Mouse (Mus musculus): Measurements from ENCODE around the gene S1pr5.
A peak's percentile ranks its signal among the peaks of the same experiment; 100 is the strongest.

DNA sequence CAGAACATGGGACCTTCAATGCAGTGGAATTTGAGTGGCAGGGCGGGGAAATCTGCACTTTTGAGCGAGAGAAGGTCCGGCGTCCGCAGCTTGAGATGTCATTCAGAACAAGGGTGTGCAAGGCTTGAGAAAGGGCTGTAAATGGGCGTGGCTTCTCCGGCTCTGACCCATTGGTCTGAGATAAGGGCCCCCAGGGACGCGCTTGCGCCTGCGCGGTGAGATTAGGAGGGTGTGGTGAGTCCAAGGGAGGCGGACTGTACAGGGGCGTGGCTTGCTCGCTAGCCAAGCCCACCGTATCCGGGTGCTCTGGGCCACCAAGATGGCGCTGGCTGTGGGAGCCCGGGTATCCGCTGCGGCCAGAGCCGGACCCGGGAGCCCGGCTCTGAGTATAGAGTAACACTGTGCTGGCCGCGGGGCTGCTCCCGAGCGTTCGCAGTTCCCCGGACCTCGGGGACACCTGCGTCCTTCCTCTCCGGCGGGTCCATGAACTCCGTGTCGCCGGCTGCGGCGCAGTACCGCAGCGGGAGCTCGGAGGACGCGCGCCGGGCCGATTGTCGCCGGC, 16.8 kb upstream of the S1pr5 start, which contains the start of gene Atg4d:
- TF ChIP-seq MYC (IDR thresholded peaks at IDR 0.05; ENCODE audit: low read depth, low read length), result no peak
- TF ChIP-seq POLR2A (IDR thresholded peaks at IDR 0.05; ENCODE audit: control insufficient read depth in 1 of 2, insufficient read depth in 1 of 2, low read depth in 1 of 2, low read length in 2 of 2, poor library complexity in 1 of 2), result peak in 1 of 2 experiments; percentile 100; a peak in 2 of 4 replicates
- TF ChIP-seq ZKSCAN1 (IDR thresholded peaks at IDR 0.05; ENCODE audit: low read depth, low read length), result no peak
- TF ChIP-seq GATA1 (IDR thresholded peaks at IDR 0.05; ENCODE audit: low read depth, low read length), result peak; percentile 98
- TF ChIP-seq UBTF (IDR thresholded peaks at IDR 0.05; ENCODE audit: borderline replicate concordance, insufficient read depth, low read depth, low read length), result 0 out of 2 replicates have a peak, but pooled peaks have one; percentile 66
- TF ChIP-seq CTCF (IDR thresholded peaks at IDR 0.05 in 2 of 3, conservative IDR thresholded peaks at IDR 0.05 in 1 of 3; ENCODE audit: control insufficient read depth in 1 of 3, insufficient read depth in 1 of 3, low read depth in 2 of 3, low read length in 3 of 3, poor library complexity in 1 of 3, severe bottlenecking in 1 of 3), result no peak
- TF ChIP-seq CHD1 (IDR thresholded peaks at IDR 0.05; ENCODE audit: low read depth, low read length), result no peak
- TF ChIP-seq CHD2 (IDR thresholded peaks at IDR 0.05; ENCODE audit: low read length), result no peak
- no peak for TF ChIP-seq EP300 (IDR thresholded peaks at IDR 0.05; ENCODE audit: low read depth in 1 of 2, low read length in 2 of 2)

Measured in MEL (cell line).